Mouse (Mus musculus) left cerebral cortex, postnatal 14 days (tissue): Measurements from ENCODE around the gene Cfap161. TPM values are rescaled to one million over a fixed set of nuclear protein-coding genes. Genes with fewer than 3 reads are reported as not detected.

Source experiments
- DNase-seq, 2 experiments: peaks; one replicate each; pipeline ENCODE4 v3.0.0; 2021 to 2022; ENCODE audit warnings: low spot score in 2 of 2, mixed read lengths in 1 of 2
- intact Hi-C: fragments of 180-260 bp; cut with DNase I; formaldehyde crosslinking; loops from one replicate; pipeline ENCODE4 v1.15.1; 2025
- long read RNA-seq, 2 experiments: library from polyadenylated mRNA; stranded (forward); transcript quantifications; one replicate each; pipeline ENCODE4 v2.0.0; 2021
- total RNA-seq, 2 experiments: library from RNA; stranded (reverse); gene quantifications; 2 replicates each; pipeline ENCODE4 v1.2.3; 2021

Cfap161 gene
- under 1 TPM; 0.64 to 0.68 TPM for total RNA-seq
- long read RNA-seq, experiment 1, partial matches to known transcripts, result 0 of 1 reads
- long read RNA-seq, experiment 1, other reads (novel, unspliced or antisense), result 0 of 1 reads
- long read RNA-seq, experiment 2, partial matches to known transcripts, result 0 of 1 reads
- long read RNA-seq, experiment 2, other reads (novel, unspliced or antisense), result 0 of 1 reads

DNA sequence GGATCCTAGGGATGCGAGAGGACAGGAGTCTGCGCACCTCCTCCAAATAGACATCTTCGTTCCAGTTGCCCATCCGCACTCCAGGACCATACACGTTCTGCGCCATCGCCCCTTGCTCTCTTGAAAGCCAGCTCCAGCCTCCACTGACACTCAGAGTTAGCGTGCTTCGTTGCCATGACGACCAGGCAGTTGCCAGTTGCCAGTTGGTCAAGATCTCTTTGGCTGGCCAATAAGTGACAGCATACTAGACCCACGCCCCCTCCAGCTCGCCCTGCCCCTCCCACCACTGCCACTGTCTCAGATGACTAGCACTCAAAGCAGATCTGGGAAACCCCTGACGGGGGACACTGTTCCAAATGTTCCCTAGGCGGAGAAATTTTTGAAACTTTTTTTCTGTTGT lies at the start of gene Cfap161:
Gene Cfap161, minus strand, starts transcription at position 176 of the 400 bp plus-strand sequence.
- DNase-seq, result peak; percentile 45 to 53
- intact Hi-C loops, result loop anchor here (10.0 kb wide), 1 partner anchor 1080 kb away; no protein-coding TSS in a partner anchor

DNA sequence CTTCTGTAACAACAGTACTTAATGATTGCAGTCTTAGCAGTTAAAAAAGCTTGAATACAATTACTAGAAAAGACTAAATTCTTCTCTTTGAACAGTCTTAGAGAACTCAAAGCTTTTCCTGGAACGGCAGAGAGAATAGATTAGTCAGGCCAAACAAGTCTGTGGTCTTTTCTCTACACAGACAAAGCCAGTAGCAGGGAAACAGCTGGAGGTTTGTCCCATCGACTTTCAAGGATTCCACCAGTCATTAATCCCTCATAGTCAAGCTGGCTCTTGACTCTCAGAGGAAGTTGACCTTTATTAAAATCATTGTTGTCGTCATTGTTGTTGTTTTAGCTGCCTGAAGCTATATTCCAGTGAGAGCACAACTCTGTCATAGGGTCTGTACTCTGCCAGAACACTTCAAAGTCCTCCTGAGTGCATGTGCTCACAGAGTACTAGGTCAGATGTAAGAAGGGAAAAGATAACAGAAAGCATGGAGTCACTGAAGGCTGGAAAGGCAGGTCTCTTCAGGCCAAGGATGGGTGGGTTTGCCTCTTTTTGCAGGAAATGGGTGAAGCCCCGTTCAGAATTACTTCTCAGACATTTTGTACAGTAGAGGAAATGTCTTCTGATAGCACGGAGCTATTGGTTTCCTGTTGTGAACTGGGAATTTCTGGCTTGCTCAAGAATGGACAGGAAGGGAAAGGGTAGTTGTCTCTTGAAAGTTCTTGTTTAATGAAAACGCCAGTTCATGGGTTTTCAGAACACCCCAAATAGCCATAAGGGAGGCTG lies 48.0 kb upstream of the Cfap161 start:
- no peak for DNase-seq
- intact Hi-C loops, result no loop called here

DNA sequence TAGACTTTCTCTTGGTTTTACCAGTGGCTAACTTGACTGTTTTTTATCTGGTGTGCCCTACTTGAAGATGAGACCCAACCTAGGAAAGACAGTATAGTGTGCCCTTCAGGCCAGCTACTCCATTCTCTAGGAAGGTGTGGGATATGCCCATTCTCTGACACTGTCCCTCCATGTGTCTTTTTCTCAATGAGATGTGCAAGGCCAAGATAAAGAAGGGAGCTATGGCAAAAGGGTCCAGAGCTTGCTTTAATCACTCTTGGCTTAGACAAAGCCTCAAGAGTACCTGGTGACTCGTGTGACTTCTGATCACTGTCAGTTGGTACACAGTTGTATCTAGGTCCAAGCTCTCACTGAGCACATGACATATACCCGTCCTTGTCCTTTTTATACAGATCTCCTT lies 45.4 kb upstream of the Cfap161 start:
- intact Hi-C loops, result no loop called here
- no peak for DNase-seq

- intact Hi-C loops, result no loop called here
Measured at GRCm38 (mm10) chr7:83838525-83839224, 44.0 kb upstream of the Cfap161 start.

DNA sequence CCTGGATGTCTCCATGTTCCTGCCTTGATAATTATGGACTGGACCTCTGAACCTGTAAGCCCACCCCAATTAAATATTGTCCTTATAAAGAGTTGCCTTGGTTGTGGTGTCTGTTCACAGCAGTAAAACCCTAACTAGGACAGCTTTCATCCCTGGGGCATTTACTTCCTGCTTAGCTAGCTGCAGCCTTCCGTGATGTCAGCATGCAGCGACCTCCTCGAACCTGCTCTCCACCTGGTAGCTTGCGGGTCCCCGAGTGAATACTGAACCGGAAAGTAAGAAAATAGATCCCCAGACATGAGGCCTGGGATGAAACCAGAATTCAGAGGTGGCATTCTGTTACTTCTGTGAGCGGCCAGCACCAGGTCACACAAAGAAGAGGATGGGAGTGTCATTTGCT lies 34.7 kb upstream of the Cfap161 start:
- DNase-seq, result no peak
- intact Hi-C loops, result no loop called here

More at GRCm38 (mm10) chr7:83838525-83839224, 44.0 kb upstream of the Cfap161 start:
- DNase-seq, result no peak

DNA sequence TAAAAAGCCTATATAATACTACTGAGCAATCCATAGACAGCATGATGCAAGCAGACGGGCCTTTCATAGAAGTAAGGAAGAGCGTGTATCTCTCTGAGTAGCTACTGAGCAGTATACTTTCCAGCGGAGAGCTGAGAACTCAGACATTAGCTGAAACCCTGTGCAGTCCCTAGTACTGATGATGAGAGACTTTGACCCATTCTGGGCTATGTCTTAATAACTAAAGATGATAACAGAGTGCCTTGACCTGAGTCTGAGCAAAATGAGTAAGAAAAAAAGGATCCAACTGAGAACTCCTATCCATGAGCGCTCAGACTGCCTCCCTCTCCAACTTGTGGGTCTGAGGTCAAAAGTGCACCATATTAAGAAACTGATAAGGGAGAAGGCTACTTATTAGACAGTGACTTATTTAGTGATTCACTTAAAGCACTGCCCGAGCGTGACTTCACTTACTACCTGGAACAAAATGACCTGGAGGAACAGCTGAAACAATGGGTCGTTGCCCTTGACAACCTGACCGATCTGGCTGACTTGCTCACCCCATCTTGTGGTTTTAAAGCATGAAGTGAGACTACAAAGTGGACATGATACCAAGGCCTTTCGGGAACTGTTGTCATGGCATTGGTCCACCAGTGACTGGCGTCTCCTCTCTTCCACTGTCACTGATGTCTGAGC lies 32.9 kb upstream of the Cfap161 start:
- no peak for DNase-seq
- intact Hi-C loops, result no loop called here

GRCm38 (mm10) chr7:83826808-83827207 lies 32.1 kb upstream of the Cfap161 start:
- DNase-seq, result no peak
- intact Hi-C loops, result no loop called here

GRCm38 (mm10) chr7:83821951-83822350 lies 27.3 kb upstream of the Cfap161 start:
- intact Hi-C loops, result no loop called here
- no peak for DNase-seq

- intact Hi-C loops, result no loop called here
- no peak for DNase-seq
Measured at GRCm38 (mm10) chr7:83816886-83817285, 22.2 kb upstream of the Cfap161 start.

- intact Hi-C loops, result no loop called here
- DNase-seq, result no peak
Measured at GRCm38 (mm10) chr7:83815646-83816045, 21.0 kb upstream of the Cfap161 start.

GRCm38 (mm10) chr7:83813993-83814392 lies 19.3 kb upstream of the Cfap161 start:
- no peak for DNase-seq
- intact Hi-C loops, result loop anchor here (5.0 kb wide), 1 partner anchor 68 kb away; the partner anchor contains the start of genes Mesd and Tlnrd1

DNA sequence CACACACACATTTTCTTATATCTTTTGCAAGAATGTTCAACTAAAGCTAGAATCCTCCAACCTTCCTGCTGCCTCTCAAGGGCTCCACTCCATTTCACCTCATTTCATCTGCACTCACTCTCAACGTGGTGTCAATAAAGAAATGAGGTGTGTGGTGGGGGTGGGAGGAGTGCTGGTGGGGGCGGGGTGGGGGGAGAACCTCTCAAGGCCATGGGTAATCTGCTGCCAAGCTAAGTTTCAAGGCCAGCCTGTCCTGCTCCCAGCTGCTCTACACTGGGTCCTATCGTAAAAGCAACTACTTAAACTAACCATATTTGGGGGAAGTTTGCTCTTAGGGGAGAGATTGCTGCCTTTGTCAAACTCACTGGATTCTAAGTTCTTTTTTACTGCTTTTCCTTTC lies 18.8 kb upstream of the Cfap161 start:
- no peak for DNase-seq
- intact Hi-C loops, result loop anchor here (5.0 kb wide), 1 partner anchor 69 kb away; the partner anchor contains the start of genes Mesd and Tlnrd1

- intact Hi-C loops, result loop anchor here (5.0 kb wide), 1 partner anchor 69 kb away; the partner anchor contains the start of genes Mesd and Tlnrd1
Measured at GRCm38 (mm10) chr7:83813016-83813415, 18.3 kb upstream of the Cfap161 start.

GRCm38 (mm10) chr7:83812581-83812980 lies 17.9 kb upstream of the Cfap161 start:
- no peak for DNase-seq
- intact Hi-C loops, result loop anchor here (5.0 kb wide), 1 partner anchor 70 kb away; the partner anchor contains the start of genes Mesd and Tlnrd1

More at GRCm38 (mm10) chr7:83813016-83813415, 18.3 kb upstream of the Cfap161 start:
- DNase-seq, result no peak

GRCm38 (mm10) chr7:83811916-83812315 lies 17.2 kb upstream of the Cfap161 start:
- intact Hi-C loops, result loop anchor here (5.0 kb wide), 1 partner anchor 70 kb away; the partner anchor contains the start of genes Mesd and Tlnrd1
- no peak for DNase-seq

DNA sequence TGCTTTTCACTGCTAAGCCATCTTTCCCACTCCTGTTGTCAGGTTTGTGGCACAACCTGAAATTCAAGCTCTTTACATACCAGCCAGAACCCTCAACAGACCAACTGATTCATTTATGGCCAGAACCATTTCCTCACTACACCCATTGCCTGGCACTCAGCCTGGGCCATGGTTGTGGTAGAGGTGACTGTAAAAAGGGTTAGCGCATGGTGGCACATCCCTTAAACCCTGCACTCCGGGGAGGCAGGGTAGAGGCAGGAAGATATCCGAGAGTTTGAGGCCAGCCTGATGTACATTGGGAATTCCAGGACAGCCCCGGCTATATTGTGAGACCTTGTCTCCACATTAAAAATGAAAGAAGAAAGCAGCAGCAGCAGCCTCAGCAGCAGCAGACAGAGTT lies 16.8 kb upstream of the Cfap161 start:
- DNase-seq, result no peak
- intact Hi-C loops, result loop anchor here (5.0 kb wide), 1 partner anchor 71 kb away; the partner anchor contains the start of genes Mesd and Tlnrd1

- intact Hi-C loops, result loop anchor here (5.0 kb wide), 1 partner anchor 72 kb away; the partner anchor contains the start of genes Mesd and Tlnrd1
- no peak for DNase-seq
Measured at GRCm38 (mm10) chr7:83810141-83811100, 15.7 kb upstream of the Cfap161 start.

DNA sequence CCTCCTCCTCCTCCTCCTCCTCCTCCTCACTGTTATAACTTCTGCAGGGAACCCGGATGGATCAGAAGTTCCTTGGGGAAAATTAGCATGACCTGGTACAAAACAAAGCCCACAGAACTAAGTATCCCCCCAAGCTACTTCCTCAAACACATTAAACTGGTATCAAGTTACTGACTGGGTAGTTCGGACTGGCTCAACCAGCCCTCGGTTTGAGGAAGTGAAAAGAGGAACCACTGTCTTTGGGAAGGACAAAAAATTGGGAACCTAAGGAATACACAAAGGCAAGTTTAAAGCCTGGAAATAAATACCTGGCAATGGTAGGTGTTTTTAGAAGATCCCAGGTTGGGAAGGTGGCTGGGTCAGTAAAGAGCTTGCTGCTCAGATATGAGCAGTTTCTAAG lies 15.0 kb upstream of the Cfap161 start:
- intact Hi-C loops, result loop anchor here (5.0 kb wide), 1 partner anchor 73 kb away; the partner anchor contains the start of genes Mesd and Tlnrd1
- no peak for DNase-seq
